Mouse (Mus musculus) CH12.LX (cell line): Measurements from ENCODE around the gene Acat1. TPM values are rescaled to one million over a fixed set of nuclear protein-coding genes. Genes with fewer than 3 reads are reported as not detected.

Experiments
- DNase-seq: peaks from one replicate; pipeline ENCODE4 v3.0.0-alpha.2; 2013; ENCODE audit errors: extremely low read depth
- H3K27ac ChIP-seq: 2 replicates; pipeline ENCODE4 v1.5.1; 2012; ENCODE audit warnings: low read depth, mild to moderate bottlenecking, control low read depth, moderate library complexity; ENCODE audit not compliant: insufficient read depth
- H3K27me3 ChIP-seq: replicated peaks from 2 replicates; pipeline ENCODE3; 2012; ENCODE audit warnings: inconsistent platforms
- H3K36me3 ChIP-seq, 2 experiments: replicated peaks in 1 of 2; 2 replicates each; pipeline versions ENCODE3 to v1.6.1; 2012; ENCODE audit warnings: inconsistent platforms in 1 of 2, low read length in 1 of 2, mild to moderate bottlenecking in 1 of 2, mixed read lengths in 1 of 2, moderate library complexity in 1 of 2; ENCODE audit not compliant: control insufficient read depth in 1 of 2, insufficient read depth in 1 of 2
- H3K4me1 ChIP-seq, 2 experiments: 2 replicates each; pipeline ENCODE4 v1.6.1; 2012; ENCODE audit warnings: inconsistent platforms in 1 of 2, moderate library complexity in 1 of 2; ENCODE audit not compliant: insufficient read depth in 2 of 2, control insufficient read depth in 1 of 2
- H3K4me2 ChIP-seq: 2 replicates; pipeline ENCODE4 v1.6.1; 2012; ENCODE audit warnings: low read depth, mild to moderate bottlenecking, control low read depth; ENCODE audit not compliant: poor library complexity, insufficient read depth, severe bottlenecking
- H3K4me3 ChIP-seq, 3 experiments: fragments of 150-350 bp in 1 of 3; sonication (generic) in 1 of 3; replicated peaks in 1 of 3; 2 replicates each; pipeline versions ENCODE3 to v1.5.1; 2011 to 2012; ENCODE audit warnings: low read depth in 2 of 3, low read length in 2 of 3, mild to moderate bottlenecking in 2 of 3, moderate library complexity in 2 of 3, control low read depth in 1 of 3, improper control_type of control experiment in 1 of 3, inconsistent platforms in 1 of 3, mixed read lengths in 1 of 3; ENCODE audit not compliant: poor library complexity in 1 of 3
- H3K79me2 ChIP-seq: replicated peaks from 2 replicates; pipeline ENCODE4 v1.6.1; 2012; ENCODE audit warnings: mild to moderate bottlenecking, moderate library complexity; ENCODE audit not compliant: control insufficient read depth, poor library complexity, insufficient read depth, severe bottlenecking; ENCODE audit errors: extremely low read depth
- H3K9ac ChIP-seq: 2 replicates; pipeline ENCODE4 v1.6.1; 2012; ENCODE audit warnings: low read depth, mild to moderate bottlenecking, control low read depth, moderate library complexity; ENCODE audit not compliant: insufficient read depth
- H3K9me3 ChIP-seq: replicated peaks from 2 replicates; pipeline ENCODE3; 2012; ENCODE audit warnings: low read length, inconsistent platforms, mixed read lengths
- CHD2 ChIP-seq: IDR thresholded peaks from 2 replicates; pipeline ENCODE4 v1.6.1; 2011; ENCODE audit warnings: low read length, improper control_type of control experiment
- CTCF ChIP-seq, 2 experiments: IDR thresholded peaks in 1 of 2; conservative IDR thresholded peaks in 1 of 2; 2 replicates each; pipeline ENCODE4 v1.5.1; 2011 to 2012; ENCODE audit warnings: low read depth in 2 of 2, low read length in 2 of 2, improper control_type of control experiment in 1 of 2, inconsistent platforms in 1 of 2, mild to moderate bottlenecking in 1 of 2, moderate library complexity in 1 of 2
- ELF1 ChIP-seq: IDR thresholded peaks from 2 replicates; pipeline ENCODE4 v1.6.1; 2014; ENCODE audit warnings: low read depth, mild to moderate bottlenecking, inconsistent platforms, low read length, improper control_type of control experiment
- ETS1 ChIP-seq: conservative IDR thresholded peaks from 2 replicates; pipeline ENCODE4 v1.6.1; 2012; ENCODE audit warnings: low read depth, mild to moderate bottlenecking, inconsistent platforms, low read length, improper control_type of control experiment, moderate library complexity
- JUN ChIP-seq: IDR thresholded peaks from 2 replicates; pipeline ENCODE4 v1.6.1; 2011; ENCODE audit warnings: low read depth, mild to moderate bottlenecking, low read length, improper control_type of control experiment, moderate library complexity; ENCODE audit not compliant: insufficient read depth
- JUND ChIP-seq: conservative IDR thresholded peaks from 2 replicates; pipeline ENCODE4 v1.6.1; 2011; ENCODE audit warnings: low read depth, low read length, improper control_type of control experiment
- MAFK ChIP-seq: IDR thresholded peaks from 2 replicates; pipeline ENCODE4 v1.6.1; 2011; ENCODE audit warnings: low read length, improper control_type of control experiment; ENCODE audit not compliant: insufficient replicate concordance
- MAX ChIP-seq: IDR thresholded peaks from 2 replicates; pipeline ENCODE4 v1.6.1; 2011; ENCODE audit warnings: low read length, improper control_type of control experiment
- MXI1 ChIP-seq: IDR thresholded peaks from 2 replicates; pipeline ENCODE4 v1.6.1; 2011; ENCODE audit warnings: mild to moderate bottlenecking, low read depth, low read length, improper control_type of control experiment
- MYC ChIP-seq: IDR thresholded peaks from 2 replicates; pipeline ENCODE4 v1.6.1; 2011; ENCODE audit warnings: low read depth, mild to moderate bottlenecking, improper control_type of control experiment, low read length
- NRF1 ChIP-seq: IDR thresholded peaks from 2 replicates; pipeline ENCODE4 v1.6.1; 2014; ENCODE audit warnings: low read depth, mild to moderate bottlenecking, inconsistent platforms, low read length, improper control_type of control experiment, moderate library complexity
- RCOR1 ChIP-seq: conservative IDR thresholded peaks from 2 replicates; pipeline ENCODE4 v1.6.1; 2012; ENCODE audit warnings: low read depth, mild to moderate bottlenecking, inconsistent platforms, low read length, improper control_type of control experiment
- TBP ChIP-seq: conservative IDR thresholded peaks from 2 replicates; pipeline ENCODE4 v1.6.1; 2011; ENCODE audit warnings: low read depth, low read length, improper control_type of control experiment
- TCF12 ChIP-seq: IDR thresholded peaks from 2 replicates; pipeline ENCODE4 v1.6.1; 2014; ENCODE audit warnings: low read depth, mild to moderate bottlenecking, inconsistent platforms, low read length, improper control_type of control experiment
- UBTF ChIP-seq: IDR thresholded peaks from 2 replicates; pipeline ENCODE4 v1.6.1; 2012; ENCODE audit warnings: low read depth, mild to moderate bottlenecking, inconsistent platforms, low read length, improper control_type of control experiment, moderate library complexity
- dilution Hi-C: fragments of 300-500 bp; cut with MboI; formaldehyde crosslinking; loops from 2 replicates; pipeline ENCODE4 v1.14.3; 2020; ENCODE audit warnings: low sequenced_read_pairs; ENCODE audit not compliant: extremely low pct_unique_long_range_greater_than_20kb, extremely low pct_ligation_motif_present
- in situ Hi-C: fragments of 300-500 bp; cut with MboI; formaldehyde crosslinking; loops from 3 replicates; pipeline ENCODE4 v1.14.3; 2019; ENCODE audit warnings: low sequenced_read_pairs, low pct_ligation_motif_present, low pct_unique_long_range_greater_than_20kb, mixed read lengths
- polyA plus RNA-seq: library from polyadenylated mRNA; unstranded; fragments of >175 nt; gene quantifications from 2 replicates; pipeline ENCODE4 v1.2.1, GENCODE M21; 2012; ENCODE audit warnings: low read depth; ENCODE audit not compliant: insufficient read length
- total RNA-seq, 2 experiments: library from RNA; depleted of rRNA; stranded (reverse); fragments of 300-350 nt in 1 of 2; fragments of >200 nt in 1 of 2; gene quantifications; 2 replicates each; pipeline ENCODE4 v1.2.3; 2012 to 2014

Gene Acat1
- total and polyA plus RNA-seq, 3 experiments, result 36.5 to 62.7 (median 49.2) TPM

DNA sequence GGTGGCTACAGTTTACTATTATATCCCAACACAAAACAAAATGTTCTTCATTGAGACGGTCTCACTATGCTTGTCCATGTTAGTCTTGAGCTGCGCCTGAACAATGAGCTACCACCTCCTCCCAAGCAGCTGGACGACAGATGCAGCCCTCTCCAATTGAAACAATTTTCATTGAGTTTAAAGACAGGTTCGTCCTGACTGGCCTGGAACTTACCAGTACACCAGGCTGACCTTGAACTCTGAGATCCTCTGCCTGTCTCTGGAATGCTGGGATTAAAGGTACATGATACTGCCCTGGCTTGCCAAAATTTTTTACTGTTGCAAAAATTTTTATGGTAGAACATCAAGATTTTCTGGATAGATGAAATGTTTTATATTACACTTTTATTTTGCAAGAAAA, 4.1 kb upstream of the Acat1 start:
- dilution Hi-C loops, result no loop called here
- TF ChIP-seq MAX (no peak), UBTF (no peak), TCF12 (no peak), CHD2 (no peak), RCOR1 (no peak), MXI1 (no peak), MYC (no peak), MAFK (no peak), NRF1 (no peak)
- Histone ChIP-seq H3K4me3 (no peak overlapping the region), H3K4me1 (peaks cover 0 to 6% of the 10 kb centered on the region in 2 experiments; a peak in 2 of 4 replicates), H3K9me3 (no peaks in the 10 kb centered on the region), H3K79me2 (no peaks in the 10 kb centered on the region; the same call in 1 of the 2 replicates), H3K36me3 (peaks cover 17 to 45% of the 10 kb centered on the region in 2 experiments), H3K27me3 (no peaks in the 10 kb centered on the region), H3K27ac (no peak overlapping the region), H3K9ac (no peak overlapping the region), H3K4me2 (no peak overlapping the region)
- DNase-seq, result no peak
- in situ Hi-C loops, result no loop called here

DNA sequence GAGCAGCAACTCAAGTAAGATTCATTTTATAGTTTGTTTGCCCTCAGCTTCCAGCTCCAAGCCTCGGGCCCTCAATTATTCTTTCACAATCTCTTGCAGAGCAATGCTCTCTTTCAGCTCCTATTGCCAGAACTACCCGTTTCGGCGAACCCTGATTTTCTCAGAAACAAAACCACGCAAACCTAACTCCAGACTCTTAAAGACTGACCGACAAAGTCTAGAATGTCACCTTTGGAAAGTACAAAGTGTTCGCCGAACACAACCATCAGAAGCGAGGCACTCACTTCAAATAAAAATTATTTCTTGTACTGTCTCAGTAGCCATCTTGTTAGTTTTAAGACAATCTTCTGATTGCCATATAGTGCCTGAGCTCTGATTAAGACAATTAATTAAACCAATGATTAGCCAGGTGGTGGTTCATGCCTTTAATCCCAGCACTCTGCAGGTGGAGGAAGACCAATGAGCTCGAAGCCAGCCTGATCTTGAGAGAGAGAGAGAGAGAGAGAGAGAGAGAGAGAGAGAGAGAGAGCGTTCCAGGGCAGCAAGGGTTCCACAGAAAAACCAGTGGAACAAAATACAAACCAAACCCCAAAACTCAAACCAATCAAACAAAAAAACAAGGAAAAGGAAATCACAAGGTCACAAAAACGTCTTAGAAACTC, 745 bp downstream of the Acat1 start:
- TF ChIP-seq CTCF (conservative IDR thresholded peaks at IDR 0.05 in 1 of 2, IDR thresholded peaks at IDR 0.05 in 1 of 2; ENCODE audit: low read depth in 2 of 2, low read length in 2 of 2) (no peak), ETS1 (no peak), TBP (no peak), MAFK (no peak), MYC (no peak), ELF1 (no peak), JUND (no peak), JUN (no peak)
- TF ChIP-seq, all 38 proteins: peak for 0
- no peaks in the 10 kb centered on the region for H3K9me3 ChIP-seq
- peak overlapping the region; percentile 85 for H3K9ac ChIP-seq
- peaks cover 0 to 15% of the 10 kb centered on the region in 2 experiments; a peak in 2 of 4 replicates for H3K4me1 ChIP-seq
- peak overlapping the region; percentile 57 for H3K4me2 ChIP-seq
- DNase-seq, result no peak
- H3K36me3 ChIP-seq, result peaks cover 0 to 22% of the 10 kb centered on the region in 2 experiments
- dilution Hi-C loops (no loop called here), in situ Hi-C loops (no loop called here)
- no peaks in the 10 kb centered on the region for H3K27me3 ChIP-seq
- H3K27ac ChIP-seq, result no peak overlapping the region
- peak overlapping the region; percentile 67 to 83 (median 73) for H3K4me3 ChIP-seq
- peaks cover 4% of the 10 kb centered on the region; the same call in 1 of the 2 replicates for H3K79me2 ChIP-seq
